Mouse (Mus musculus) spleen, postnatal 14 days (tissue): Measurements from ENCODE around the gene Dnal1.

ENCODE experiments used
- DNase-seq, 2 experiments: peaks; one replicate each; pipeline ENCODE4 v3.0.0; 2021 to 2022; ENCODE audit warnings: low spot score in 2 of 2

The Dnal1 gene

GRCm38 (mm10) chr12:84161616-84162433 lies 47.7 kb downstream of the Dnal1 start:
- no peak for DNase-seq

- DNase-seq = peak in 1 of 2 experiments; percentile 54
Measured at GRCm38 (mm10) chr12:84163133-84163532, 49.0 kb downstream of the Dnal1 start.

- no peak for DNase-seq
Measured at GRCm38 (mm10) chr12:84163586-84164110, 49.5 kb downstream of the Dnal1 start.

- no peak for DNase-seq
Measured at GRCm38 (mm10) chr12:84165631-84166373, 51.6 kb downstream of the Dnal1 start.

GRCm38 (mm10) chr12:84170610-84171009 lies 56.4 kb downstream of the Dnal1 start:
- no peak for DNase-seq

GRCm38 (mm10) chr12:84172216-84172615 lies 58.0 kb downstream of the Dnal1 start:
- DNase-seq = no peak

- no peak for DNase-seq
Measured at GRCm38 (mm10) chr12:84172862-84173261, 58.7 kb downstream of the Dnal1 start.

GRCm38 (mm10) chr12:84173309-84173915 lies 59.2 kb downstream of the Dnal1 start:
- DNase-seq = no peak

GRCm38 (mm10) chr12:84174190-84174811 lies 60.1 kb downstream of the Dnal1 start:
- DNase-seq = no peak

GRCm38 (mm10) chr12:84174871-84175270 lies 60.7 kb downstream of the Dnal1 start:
- no peak for DNase-seq

- peak; percentile 86 to 88 for DNase-seq
Measured at GRCm38 (mm10) chr12:84175659-84176061, 61.5 kb downstream of the Dnal1 start.

- DNase-seq = peak in 1 of 2 experiments; percentile 52
Measured at GRCm38 (mm10) chr12:84176126-84176769, 62.1 kb downstream of the Dnal1 start.

GRCm38 (mm10) chr12:84176886-84177765 lies 63.0 kb downstream of the Dnal1 start:
- no peak for DNase-seq

GRCm38 (mm10) chr12:84178052-84178451 lies 63.9 kb downstream of the Dnal1 start:
- DNase-seq = no peak

GRCm38 (mm10) chr12:84178652-84179445 lies 64.7 kb downstream of the Dnal1 start:
- no peak for DNase-seq

GRCm38 (mm10) chr12:84180090-84180489 lies 65.9 kb downstream of the Dnal1 start:
- no peak for DNase-seq

- peak in 1 of 2 experiments; percentile 65 for DNase-seq
Measured at GRCm38 (mm10) chr12:84180701-84181435, 66.7 kb downstream of the Dnal1 start.

GRCm38 (mm10) chr12:84181999-84182398 lies 67.8 kb downstream of the Dnal1 start:
- no peak for DNase-seq

GRCm38 (mm10) chr12:84184979-84185378 lies 70.8 kb downstream of the Dnal1 start:
- no peak for DNase-seq
